Mouse (Mus musculus) A20 (cell line): ENCODE measurements at regions not wholly inside any gene's neighbourhood (a gene's known extent, or its start where the extent isn't known, plus 50 kb on each side); places are given as distances from the start of the nearest gene placed in this dataset.

ENCODE experiments used
- DNase-seq: peaks from one replicate; pipeline ENCODE4 v3.0.0-alpha.2; 2011; ENCODE audit warnings: low read depth, low spot score

GRCm38 (mm10) chr15:102776218-102776850 lies 54.4 kb upstream of the Calcoco1 start:
- no peak for DNase-seq

- no peak for DNase-seq
These were observed 58.6 kb upstream of the Calcoco1 start for GRCm38 (mm10) chr15:102780626-102781025.

GRCm38 (mm10) chr15:102782988-102783799 lies 61.2 kb upstream of the Calcoco1 start:
- no peak for DNase-seq

- peak; percentile 58 for DNase-seq
These were observed 63.3 kb upstream of the Calcoco1 start for GRCm38 (mm10) chr15:102785055-102785820.

GRCm38 (mm10) chr15:102788846-102789518 lies 67.0 kb upstream of the Calcoco1 start:
- DNase-seq: no peak

- no peak for DNase-seq
These were observed 75.1 kb upstream of the Calcoco1 start for GRCm38 (mm10) chr15:102797020-102797618.

- DNase-seq: no peak
These were observed 78.1 kb upstream of the Calcoco1 start for GRCm38 (mm10) chr15:102800049-102800448.

- DNase-seq: no peak
These were observed 80.4 kb upstream of the Calcoco1 start for GRCm38 (mm10) chr15:102802265-102802813.

GRCm38 (mm10) chr15:102807353-102807752 lies 85.4 kb upstream of the Calcoco1 start:
- DNase-seq: peak; percentile 14

GRCm38 (mm10) chr15:102819181-102819580 lies 97.2 kb upstream of the Calcoco1 start:
- DNase-seq: no peak

- no peak for DNase-seq
These were observed 81.2 kb upstream of the Hoxc13 start for GRCm38 (mm10) chr15:102839688-102840087.

- no peak for DNase-seq
These were observed 58.5 kb upstream of the Hoxc13 start for GRCm38 (mm10) chr15:102862374-102862773.

- no peak for DNase-seq
These were observed 54.1 kb upstream of the Hoxc13 start for GRCm38 (mm10) chr15:102866788-102867187.
